Mouse (Mus musculus) forebrain, postnatal 0 days (tissue): ENCODE measurements at regions not wholly inside any gene's neighbourhood (a gene's known extent, or its start where the extent isn't known, plus 50 kb on each side); places are given as distances from the start of the nearest gene placed in this dataset.

Source experiments
- ATAC-seq: fragments of 200-750 bp; cut with Nextera tagmentation; 2 replicates; pipeline ENCODE4 v1.8.0; 2017; ENCODE audit warnings: mild to moderate bottlenecking, moderate library complexity
- DNase-seq: peaks from one replicate; pipeline ENCODE4 v3.0.0-alpha.2; 2015
- H3K27ac ChIP-seq: fragments of 300-500 bp; sonication (generic); 2 replicates; pipeline ENCODE4 v1.5.1; 2014; ENCODE audit warnings: low read depth, mild to moderate bottlenecking, antibody characterized with exemption, low read length, moderate library complexity, mixed read lengths
- H3K27me3 ChIP-seq: fragments of 300-500 bp; sonication (generic); 2 replicates; pipeline ENCODE4 v1.6.1; 2014; ENCODE audit warnings: mild to moderate bottlenecking, low read length, mixed read lengths; ENCODE audit not compliant: insufficient read depth
- H3K36me3 ChIP-seq: fragments of 300-500 bp; sonication (generic); 2 replicates; pipeline ENCODE4 v1.6.1; 2014; ENCODE audit warnings: mild to moderate bottlenecking, moderate library complexity; ENCODE audit not compliant: insufficient read depth
- H3K4me1 ChIP-seq: fragments of 300-500 bp; sonication (generic); 2 replicates; pipeline ENCODE4 v1.6.1; 2014; ENCODE audit warnings: antibody characterized with exemption; ENCODE audit not compliant: insufficient read depth
- H3K4me2 ChIP-seq: fragments of 300-500 bp; sonication (generic); 2 replicates; pipeline ENCODE4 v1.6.1; 2014; ENCODE audit warnings: low read depth, mild to moderate bottlenecking, moderate library complexity
- H3K4me3 ChIP-seq: fragments of 300-500 bp; sonication (generic); 2 replicates; pipeline ENCODE4 v1.5.1; 2014; ENCODE audit warnings: low read depth, low read length, mixed read lengths
- H3K9ac ChIP-seq: fragments of 300-500 bp; sonication (generic); 2 replicates; pipeline ENCODE4 v1.6.1; 2014; ENCODE audit warnings: mild to moderate bottlenecking
- H3K9me3 ChIP-seq: fragments of 300-500 bp; sonication (generic); 2 replicates; pipeline ENCODE4 v1.6.1; 2016; ENCODE audit warnings: low read length
- CTCF ChIP-seq: sonication (generic); IDR thresholded peaks from 2 replicates; pipeline ENCODE4 v1.5.1; 2016; ENCODE audit warnings: antibody characterized with exemption, control low read depth, low read depth
- WGBS: fragments of 180-500 bp; shearing (Covaris S2); extraction: QIAGEN DNeasy Blood & Tissue Kit; methylation state at CpG from one replicate; pipeline ENCODE4 v1.1.7; 2014; 5-methylcytosine and 5-hydroxymethylcytosine counted together

GRCm38 (mm10) chr5:55504754-55505153, 1506.5 kb downstream of the Stim2 start:
- no peaks in the 10 kb centered on the region for H3K4me1 ChIP-seq
- H3K4me3 ChIP-seq, result no peak overlapping the region
- ATAC-seq, result no peak
- H3K36me3 ChIP-seq, result no peaks in the 10 kb centered on the region
- H3K9ac ChIP-seq, result no peak overlapping the region
- WGBS, result 50% methylated on average over 7 of the region's 7 CpGs
- no peak for DNase-seq
- no peak overlapping the region for H3K27ac ChIP-seq
- no peaks in the 10 kb centered on the region for H3K27me3 ChIP-seq
- H3K4me2 ChIP-seq, result no peak overlapping the region
- no peak for TF ChIP-seq CTCF
- H3K9me3 ChIP-seq, result no peaks in the 10 kb centered on the region

GRCm38 (mm10) chr5:55505871-55506270, 1507.6 kb downstream of the Stim2 start:
- H3K27me3 ChIP-seq, result no peaks in the 10 kb centered on the region
- ATAC-seq (no peak), DNase-seq (no peak)
- H3K9me3 ChIP-seq, result no peaks in the 10 kb centered on the region
- no peak for TF ChIP-seq CTCF
- H3K9ac ChIP-seq, result no peak overlapping the region
- no peak overlapping the region for H3K4me3 ChIP-seq
- H3K36me3 ChIP-seq, result no peaks in the 10 kb centered on the region
- no peaks in the 10 kb centered on the region for H3K4me1 ChIP-seq
- H3K27ac ChIP-seq, result no peak overlapping the region
- H3K4me2 ChIP-seq, result no peak overlapping the region
- WGBS, result 6% methylated on average over 1 of the region's 1 CpGs

GRCm38 (mm10) chr5:55514269-55514668, 1516.0 kb downstream of the Stim2 start:
- no peak overlapping the region for H3K9ac ChIP-seq
- ATAC-seq (peak; percentile 48; the same call in 1 of the 2 replicates), DNase-seq (peak; percentile 13)
- no peak overlapping the region for H3K4me3 ChIP-seq
- H3K4me2 ChIP-seq, result no peak overlapping the region
- 33% methylated on average over 2 of the region's 2 CpGs for WGBS
- H3K4me1 ChIP-seq, result no peaks in the 10 kb centered on the region
- no peak for TF ChIP-seq CTCF
- H3K27ac ChIP-seq, result no peak overlapping the region
- H3K36me3 ChIP-seq, result no peaks in the 10 kb centered on the region
- no peaks in the 10 kb centered on the region for H3K9me3 ChIP-seq
- no peaks in the 10 kb centered on the region for H3K27me3 ChIP-seq

GRCm38 (mm10) chr5:55551154-55551553, 1552.9 kb downstream of the Stim2 start:
- Histone ChIP-seq H3K27me3 (no peaks in the 10 kb centered on the region), H3K36me3 (no peaks in the 10 kb centered on the region), H3K4me2 (no peak overlapping the region), H3K4me3 (no peak overlapping the region), H3K27ac (no peak overlapping the region), H3K9ac (no peak overlapping the region), H3K9me3 (no peaks in the 10 kb centered on the region), H3K4me1 (no peaks in the 10 kb centered on the region)
- ATAC-seq, result no peak
- TF ChIP-seq CTCF, result no peak
- no peak for DNase-seq
